Mouse (Mus musculus): ENCODE measurements around the gene Shc3.

The Shc3 gene

GRCm38 (mm10) chr13:51480341-51481011 lies 88.7 kb downstream of the Shc3 start:
- DNase-seq (ENCODE audit: low spot score), result no peak

GRCm38 (mm10) chr13:51479826-51480225 lies 89.4 kb downstream of the Shc3 start:
- no peak for DNase-seq (ENCODE audit: low spot score)

GRCm38 (mm10) chr13:51476991-51477390 lies 92.2 kb downstream of the Shc3 start:
- DNase-seq (ENCODE audit: low spot score), result no peak

- no peak for DNase-seq (ENCODE audit: low spot score)
Measured at GRCm38 (mm10) chr13:51468697-51469250, 100.4 kb downstream of the Shc3 start.

GRCm38 (mm10) chr13:51466117-51466841 lies 102.9 kb downstream of the Shc3 start:
- no peak for DNase-seq (ENCODE audit: low spot score)

GRCm38 (mm10) chr13:51464294-51464693 lies 104.9 kb downstream of the Shc3 start:
- no peak for DNase-seq (ENCODE audit: low spot score)

- no peak for DNase-seq (ENCODE audit: low spot score)
Measured at GRCm38 (mm10) chr13:51456190-51456878, 112.9 kb downstream of the Shc3 start.

- no peak for DNase-seq (ENCODE audit: low spot score)
Measured at GRCm38 (mm10) chr13:51446550-51446949, 122.7 kb downstream of the Shc3 start.

- no peak for DNase-seq (ENCODE audit: low spot score)
Measured at GRCm38 (mm10) chr13:51442922-51443321, 126.3 kb downstream of the Shc3 start.

GRCm38 (mm10) chr13:51437105-51438085 lies 131.8 kb downstream of the Shc3 start:
- DNase-seq (ENCODE audit: low spot score), result no peak

- no peak for DNase-seq (ENCODE audit: low spot score)
Measured at GRCm38 (mm10) chr13:51435146-51435545, 134.1 kb downstream of the Shc3 start.

- no peak for DNase-seq (ENCODE audit: low spot score)
Measured at GRCm38 (mm10) chr13:51434460-51434859, 134.8 kb downstream of the Shc3 start.

GRCm38 (mm10) chr13:51433371-51433770 lies 135.8 kb downstream of the Shc3 start:
- no peak for DNase-seq (ENCODE audit: low spot score)

GRCm38 (mm10) chr13:51425662-51426443 lies 143.4 kb downstream of the Shc3 start:
- no peak for DNase-seq (ENCODE audit: low spot score)

GRCm38 (mm10) chr13:51424647-51425046 lies 144.6 kb downstream of the Shc3 start:
- peak; percentile 68 for DNase-seq (ENCODE audit: low spot score)

- no peak for DNase-seq (ENCODE audit: low spot score)
Measured at GRCm38 (mm10) chr13:51423647-51424046, 145.6 kb downstream of the Shc3 start.

GRCm38 (mm10) chr13:51420861-51421260 lies 148.4 kb downstream of the Shc3 start:
- no peak for DNase-seq (ENCODE audit: low spot score)

GRCm38 (mm10) chr13:51419501-51419900 lies 149.7 kb downstream of the Shc3 start:
- DNase-seq (ENCODE audit: low spot score), result no peak

- DNase-seq (ENCODE audit: low spot score), result no peak
Measured at GRCm38 (mm10) chr13:51418942-51419451, 150.2 kb downstream of the Shc3 start.

- DNase-seq (ENCODE audit: low spot score), result peak; percentile 95
Measured at GRCm38 (mm10) chr13:51418268-51418941, 150.8 kb downstream of the Shc3 start.
